Mouse (Mus musculus): Measurements from ENCODE around the gene Fkbpl. TPM values are rescaled to one million over a fixed set of nuclear protein-coding genes. Genes with fewer than 3 reads are reported as not detected.

Gene Fkbpl
- total and polyA plus RNA-seq, 3 experiments, result 5.5 to 8.2 (median 6.2) TPM

DNA sequence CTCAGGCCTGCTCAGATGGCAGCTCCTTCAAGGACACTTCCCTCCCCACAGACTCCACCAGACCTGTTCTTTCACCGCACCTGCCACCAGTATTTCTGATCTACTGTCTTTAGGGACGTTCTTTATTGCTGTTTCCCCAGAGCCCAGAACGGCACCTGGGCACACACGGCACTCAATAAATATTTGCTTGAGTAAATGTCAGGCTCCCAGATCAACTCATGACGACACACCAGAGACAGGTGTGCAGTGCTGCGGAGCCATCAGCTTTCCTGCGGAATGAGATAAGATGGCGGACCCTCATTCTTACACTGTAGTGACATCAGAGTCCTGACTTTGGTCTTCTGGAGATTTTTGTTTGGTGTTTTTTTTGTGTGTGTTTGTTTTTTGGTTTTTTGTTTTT, 23.6 kb upstream of the Fkbpl start:
- no peak for DNase-seq (ENCODE audit: extremely low read depth)
- no peak overlapping the region for H3K27ac ChIP-seq (ENCODE audit: insufficient read depth, low read depth)
- H3K9me3 ChIP-seq (replicated peaks; ENCODE audit: low read length), result no peaks in the 10 kb centered on the region
- H3K4me2 ChIP-seq (ENCODE audit: insufficient read depth, low read depth, poor library complexity, severe bottlenecking), result no peak overlapping the region
- H3K27me3 ChIP-seq (replicated peaks), result peaks cover 9% of the 10 kb centered on the region
- in situ Hi-C loops (cut with MboI; ENCODE audit: low pct_ligation_motif_present, low pct_unique_long_range_greater_than_20kb, low sequenced_read_pairs) (no loop called here), dilution Hi-C loops (cut with MboI; ENCODE audit: extremely low pct_ligation_motif_present, extremely low pct_unique_long_range_greater_than_20kb, low sequenced_read_pairs) (no loop called here)
- TF ChIP-seq PAX5 (IDR thresholded peaks at IDR 0.05; ENCODE audit: low read length), result no peak
- no peak for TF ChIP-seq E2F4 (IDR thresholded peaks at IDR 0.05; ENCODE audit: insufficient replicate concordance, low read depth, low read length)
- TF ChIP-seq POLR2AphosphoS2 (IDR thresholded peaks at IDR 0.05; ENCODE audit: low read depth, low read length), result no peak
- TF ChIP-seq EP300 (IDR thresholded peaks at IDR 0.05; ENCODE audit: low read length), result no peak
- no peak for TF ChIP-seq ZC3H11A (IDR thresholded peaks at IDR 0.05; ENCODE audit: low read depth, low read length)
- no peak for TF ChIP-seq USF1 (IDR thresholded peaks at IDR 0.05; ENCODE audit: low read depth, low read length)
- no peak for TF ChIP-seq TCF12 (IDR thresholded peaks at IDR 0.05; ENCODE audit: low read depth, low read length)
- TF ChIP-seq NRF1 (IDR thresholded peaks at IDR 0.05; ENCODE audit: low read depth, low read length), result no peak
- TF ChIP-seq USF2 (conservative IDR thresholded peaks at IDR 0.05; ENCODE audit: low read depth, low read length), result no peak
- no peak for TF ChIP-seq TBP (conservative IDR thresholded peaks at IDR 0.05; ENCODE audit: low read depth, low read length)
- no peak for TF ChIP-seq MAX (IDR thresholded peaks at IDR 0.05; ENCODE audit: low read length)
- no peak for TF ChIP-seq CHD2 (IDR thresholded peaks at IDR 0.05; ENCODE audit: low read length)
- TF ChIP-seq UBTF (IDR thresholded peaks at IDR 0.05; ENCODE audit: low read depth, low read length), result no peak
- no peak for TF ChIP-seq JUND (conservative IDR thresholded peaks at IDR 0.05; ENCODE audit: low read depth, low read length)
- TF ChIP-seq SMC3 (IDR thresholded peaks at IDR 0.05; ENCODE audit: low read depth, low read length), result no peak
- no peak for TF ChIP-seq NELFE (IDR thresholded peaks at IDR 0.05; ENCODE audit: low read depth, low read length)
- TF ChIP-seq MXI1 (IDR thresholded peaks at IDR 0.05; ENCODE audit: low read depth, low read length), result no peak
- no peak for TF ChIP-seq RCOR1 (conservative IDR thresholded peaks at IDR 0.05; ENCODE audit: low read depth, low read length)
- no peak for TF ChIP-seq BHLHE40 (IDR thresholded peaks at IDR 0.05; ENCODE audit: low read depth, low read length)
- TF ChIP-seq CTCF (conservative IDR thresholded peaks at IDR 0.05 in 1 of 2, IDR thresholded peaks at IDR 0.05 in 1 of 2; ENCODE audit: low read depth in 2 of 2, low read length in 2 of 2), result no peak
- no peaks in the 10 kb centered on the region for H3K79me2 ChIP-seq (replicated peaks; ENCODE audit: control insufficient read depth, extremely low read depth, insufficient read depth, poor library complexity, severe bottlenecking)
- H3K36me3 ChIP-seq (replicated peaks in 1 of 2; ENCODE audit: control insufficient read depth in 1 of 2, insufficient read depth in 1 of 2, low read length in 1 of 2), result no peaks in the 10 kb centered on the region
- peaks cover 2 to 3% of the 10 kb centered on the region in 2 experiments; a peak in 2 of 4 replicates for H3K4me1 ChIP-seq (ENCODE audit: control insufficient read depth in 1 of 2, insufficient read depth in 2 of 2)
- no peak overlapping the region for H3K4me3 ChIP-seq (replicated peaks in 1 of 3; ENCODE audit: low read depth in 2 of 3, low read length in 2 of 3, poor library complexity in 1 of 3)
- no peak overlapping the region for H3K9ac ChIP-seq (ENCODE audit: insufficient read depth, low read depth)

DNA sequence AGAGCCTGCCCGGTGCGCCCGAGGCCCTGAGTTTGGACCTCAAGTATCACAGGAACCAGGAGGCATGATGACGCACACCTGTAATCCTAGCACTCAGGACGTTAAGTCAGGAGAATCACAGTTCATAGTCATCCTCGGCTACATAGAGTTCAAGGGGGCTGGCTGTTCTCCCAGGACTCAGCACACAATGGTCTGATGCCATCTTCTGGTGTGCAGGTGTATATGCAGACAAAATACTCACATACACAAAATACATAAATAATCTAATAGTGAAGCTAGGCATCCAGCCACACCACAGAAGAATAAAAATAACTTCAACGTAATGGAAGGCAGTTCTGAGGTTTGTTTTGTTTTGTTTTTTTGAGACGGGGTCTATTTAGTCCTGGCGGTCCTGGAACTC, 21.4 kb upstream of the Fkbpl start:
- in situ Hi-C loops (cut with MboI; ENCODE audit: low pct_ligation_motif_present, low pct_unique_long_range_greater_than_20kb, low sequenced_read_pairs), result no loop called here
- dilution Hi-C loops (cut with MboI; ENCODE audit: extremely low pct_ligation_motif_present, extremely low pct_unique_long_range_greater_than_20kb, low sequenced_read_pairs), result no loop called here
- no peaks in the 10 kb centered on the region for H3K36me3 ChIP-seq (replicated peaks in 1 of 2; ENCODE audit: control insufficient read depth in 1 of 2, insufficient read depth in 1 of 2, low read length in 1 of 2)
- no peak overlapping the region for H3K4me2 ChIP-seq (ENCODE audit: insufficient read depth, low read depth, poor library complexity, severe bottlenecking)
- no peak overlapping the region for H3K4me3 ChIP-seq (replicated peaks in 1 of 3; ENCODE audit: low read depth in 2 of 3, low read length in 2 of 3, poor library complexity in 1 of 3)
- H3K4me1 ChIP-seq (ENCODE audit: control insufficient read depth in 1 of 2, insufficient read depth in 2 of 2), result peaks cover 4 to 6% of the 10 kb centered on the region in 2 experiments; a peak in 3 of 4 replicates
- H3K9me3 ChIP-seq (replicated peaks; ENCODE audit: low read length), result peaks cover 2% of the 10 kb centered on the region
- peaks cover 29% of the 10 kb centered on the region for H3K27me3 ChIP-seq (replicated peaks)
- no peak overlapping the region for H3K9ac ChIP-seq (ENCODE audit: insufficient read depth, low read depth)
- no peaks in the 10 kb centered on the region for H3K79me2 ChIP-seq (replicated peaks; ENCODE audit: control insufficient read depth, extremely low read depth, insufficient read depth, poor library complexity, severe bottlenecking)
- peak in 1 of 2 experiments; percentile 67; a peak in 3 of 4 replicates for TF ChIP-seq CTCF (conservative IDR thresholded peaks at IDR 0.05 in 1 of 2, IDR thresholded peaks at IDR 0.05 in 1 of 2; ENCODE audit: low read depth in 2 of 2, low read length in 2 of 2)
- no peak for TF ChIP-seq GABPA (IDR thresholded peaks at IDR 0.05; ENCODE audit: insufficient replicate concordance, low read depth, low read length)
- peak; percentile 43 for TF ChIP-seq SMC3 (IDR thresholded peaks at IDR 0.05; ENCODE audit: low read depth, low read length)
- peak; percentile 72 for TF ChIP-seq RAD21 (IDR thresholded peaks at IDR 0.05; ENCODE audit: low read depth, low read length)
- H3K27ac ChIP-seq (ENCODE audit: insufficient read depth, low read depth), result no peak overlapping the region
- DNase-seq (ENCODE audit: extremely low read depth), result no peak

Measured in CH12.LX (cell line).